Mouse (Mus musculus) hindbrain, embryonic 16.5 days (tissue): Measurements from ENCODE around the gene Muc1. TPM values are rescaled to one million over a fixed set of nuclear protein-coding genes. Genes with fewer than 3 reads are reported as not detected.

Source experiments
- ATAC-seq: fragments of 200-750 bp; cut with Nextera tagmentation; 2 replicates; pipeline ENCODE4 v1.8.0; 2017; ENCODE audit warnings: moderate TSS enrichment, moderate library complexity
- H3K27ac ChIP-seq: fragments of 300-500 bp; sonication (generic); 2 replicates; pipeline ENCODE4 v1.5.1; 2014; ENCODE audit warnings: low read depth, mild to moderate bottlenecking, control low read depth, low read length, moderate library complexity
- H3K27me3 ChIP-seq: fragments of 300-500 bp; sonication (generic); replicated peaks from 2 replicates; pipeline ENCODE4 v1.6.1; 2014; ENCODE audit warnings: low read length; ENCODE audit not compliant: control insufficient read depth, insufficient read depth
- H3K36me3 ChIP-seq: fragments of 300-500 bp; sonication (generic); 2 replicates; pipeline ENCODE4 v1.6.1; 2014; ENCODE audit warnings: mild to moderate bottlenecking, low read length, moderate library complexity, mixed read lengths; ENCODE audit not compliant: control insufficient read depth, insufficient read depth
- H3K4me1 ChIP-seq: fragments of 300-500 bp; sonication (generic); 2 replicates; pipeline ENCODE4 v1.6.1; 2014; ENCODE audit warnings: low read depth, low read length; ENCODE audit not compliant: control insufficient read depth, insufficient read depth
- H3K4me2 ChIP-seq: fragments of 300-500 bp; sonication (generic); 2 replicates; pipeline ENCODE4 v1.6.1; 2014; ENCODE audit warnings: mild to moderate bottlenecking, low read length, control low read depth, moderate library complexity
- H3K4me3 ChIP-seq: fragments of 300-500 bp; sonication (generic); 2 replicates; pipeline ENCODE4 v1.5.1; 2014; ENCODE audit warnings: mild to moderate bottlenecking, low read length, control low read depth, moderate library complexity
- H3K9ac ChIP-seq: fragments of 300-500 bp; sonication (generic); 2 replicates; pipeline ENCODE4 v1.6.1; 2014; ENCODE audit warnings: low read depth, mild to moderate bottlenecking, control low read depth, low read length, moderate library complexity
- H3K9me3 ChIP-seq: fragments of 300-500 bp; sonication (generic); 2 replicates; pipeline ENCODE4 v1.6.1; 2014; ENCODE audit warnings: mild to moderate bottlenecking, low read length, moderate library complexity; ENCODE audit not compliant: control insufficient read depth
- WGBS: fragments of 180-500 bp; shearing (Covaris S2); extraction: QIAGEN DNeasy Blood & Tissue Kit; methylation state at CpG from one replicate; pipeline ENCODE4 v1.1.7; 2014; 5-methylcytosine and 5-hydroxymethylcytosine counted together
- polyA plus RNA-seq: library from polyadenylated mRNA; unstranded; fragments of >200 nt; fragmentation: Nextera tagmentation; extraction: Ambion mirVana; gene quantifications from 2 replicates; pipeline ENCODE4 v1.2.1, GENCODE M21; 2015

Gene Muc1
- polyA plus RNA-seq, 1 experiment from 2014 or later, result 0.90 TPM

- Histone ChIP-seq H3K4me2 (no peak overlapping the region), H3K9ac (no peak overlapping the region), H3K27me3 (no peaks in the 10 kb centered on the region), H3K4me1 (peaks cover 5% of the 10 kb centered on the region; the same call in 1 of the 2 replicates), H3K36me3 (peaks cover 73% of the 10 kb centered on the region), H3K9me3 (no peaks in the 10 kb centered on the region), H3K27ac (no peak overlapping the region), H3K4me3 (no peak overlapping the region)
- WGBS, result 92% methylated on average over 21 of the region's 21 CpGs
- no peak for ATAC-seq
These were observed 8.8 kb downstream of the Muc1 start for GRCm38 (mm10) chr3:89237682-89238081.

DNA sequence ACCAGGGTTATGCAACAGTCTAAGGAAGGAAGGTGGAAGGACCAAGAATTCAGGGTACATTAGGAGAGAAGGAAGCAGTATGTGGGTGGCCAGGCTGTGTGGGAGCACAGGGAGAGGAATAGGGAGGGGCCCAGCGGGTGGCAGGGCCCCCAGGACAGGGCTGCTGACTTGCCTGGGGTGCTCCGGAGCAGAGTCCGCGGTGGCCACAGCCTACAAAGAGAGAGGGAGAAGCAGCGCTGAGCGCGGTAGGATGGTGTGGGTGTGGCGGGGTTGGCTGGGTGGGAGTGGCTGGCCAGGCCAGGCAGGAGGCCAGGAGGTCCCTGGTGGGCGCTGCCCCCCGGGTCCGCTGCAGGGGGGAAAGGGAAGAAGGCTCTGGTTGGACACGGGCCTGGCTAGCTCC lies 9.6 kb downstream of the Muc1 start:
- Histone ChIP-seq H3K4me3 (no peak overlapping the region), H3K9me3 (no peaks in the 10 kb centered on the region), H3K4me1 (peaks cover 8% of the 10 kb centered on the region), H3K36me3 (peaks cover 68% of the 10 kb centered on the region), H3K27me3 (no peaks in the 10 kb centered on the region), H3K27ac (no peak overlapping the region), H3K4me2 (no peak overlapping the region), H3K9ac (no peak overlapping the region)
- WGBS, result 74% methylated on average over 8 of the region's 12 CpGs
- ATAC-seq, result no peak

DNA sequence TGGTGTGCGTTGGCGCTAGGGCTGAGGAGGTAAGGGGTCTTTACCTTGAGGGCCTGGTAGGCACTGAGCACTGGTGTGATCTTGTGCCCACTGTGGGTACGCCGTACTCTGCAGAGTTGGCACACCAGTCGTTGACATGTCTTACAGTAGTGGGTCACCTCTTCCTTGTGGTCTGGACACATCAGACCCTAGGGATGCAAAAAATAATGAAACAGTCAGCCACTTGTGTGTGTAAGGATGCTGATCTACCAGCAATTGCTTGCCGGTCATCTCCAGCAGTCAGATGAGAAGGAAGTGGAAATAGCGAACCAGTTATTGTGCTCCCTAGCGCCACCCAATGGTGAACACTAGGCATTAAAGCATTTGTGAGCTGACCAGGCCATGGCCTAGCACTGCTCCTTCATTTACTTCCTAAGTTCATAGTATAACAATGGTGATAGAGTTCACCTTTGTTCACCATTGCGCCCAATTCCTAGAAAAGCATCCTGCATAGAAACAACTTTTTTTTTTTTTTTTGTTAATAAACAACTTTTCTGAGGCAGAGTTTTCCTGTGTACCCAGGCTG lies 13.6 kb downstream of the Muc1 start:
- Histone ChIP-seq H3K4me2 (no peak overlapping the region), H3K9ac (no peak overlapping the region), H3K4me3 (no peak overlapping the region), H3K4me1 (peaks cover 26% of the 10 kb centered on the region), H3K36me3 (peaks cover 41% of the 10 kb centered on the region), H3K27ac (no peak overlapping the region), H3K27me3 (no peaks in the 10 kb centered on the region), H3K9me3 (no peaks in the 10 kb centered on the region)
- 66% methylated on average over 9 of the region's 9 CpGs for WGBS
- ATAC-seq, result no peak

DNA sequence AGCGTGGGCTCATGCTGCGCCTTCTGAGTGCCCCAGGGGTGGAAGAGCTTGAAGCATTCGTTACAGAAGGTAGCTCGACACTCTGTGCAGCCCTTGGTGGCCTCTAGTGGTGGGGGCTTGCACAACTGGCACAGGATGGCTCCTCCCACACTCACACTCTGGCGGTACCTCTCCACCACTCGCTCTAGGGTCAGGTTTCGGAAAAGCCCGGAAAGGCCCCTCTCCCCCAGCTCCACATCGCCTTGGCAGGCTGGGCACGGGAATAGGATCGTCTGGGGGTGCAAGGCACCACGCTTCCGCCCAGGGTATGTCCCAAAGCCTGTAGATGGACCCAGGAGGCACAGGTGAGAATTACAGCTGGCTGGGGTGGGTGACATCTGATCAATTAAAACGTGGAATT lies 14.8 kb downstream of the Muc1 start:
- H3K36me3 ChIP-seq, result peaks cover 29% of the 10 kb centered on the region
- H3K9ac ChIP-seq, result peak overlapping the region; percentile 79
- H3K9me3 ChIP-seq, result no peaks in the 10 kb centered on the region
- ATAC-seq, result no peak
- 11% methylated on average over 14 of the region's 14 CpGs for WGBS
- H3K4me2 ChIP-seq, result peak overlapping the region; percentile 92
- H3K4me1 ChIP-seq, result peaks cover 29% of the 10 kb centered on the region
- no peaks in the 10 kb centered on the region for H3K27me3 ChIP-seq
- peak overlapping the region; percentile 74 for H3K4me3 ChIP-seq
- no peak overlapping the region for H3K27ac ChIP-seq

DNA sequence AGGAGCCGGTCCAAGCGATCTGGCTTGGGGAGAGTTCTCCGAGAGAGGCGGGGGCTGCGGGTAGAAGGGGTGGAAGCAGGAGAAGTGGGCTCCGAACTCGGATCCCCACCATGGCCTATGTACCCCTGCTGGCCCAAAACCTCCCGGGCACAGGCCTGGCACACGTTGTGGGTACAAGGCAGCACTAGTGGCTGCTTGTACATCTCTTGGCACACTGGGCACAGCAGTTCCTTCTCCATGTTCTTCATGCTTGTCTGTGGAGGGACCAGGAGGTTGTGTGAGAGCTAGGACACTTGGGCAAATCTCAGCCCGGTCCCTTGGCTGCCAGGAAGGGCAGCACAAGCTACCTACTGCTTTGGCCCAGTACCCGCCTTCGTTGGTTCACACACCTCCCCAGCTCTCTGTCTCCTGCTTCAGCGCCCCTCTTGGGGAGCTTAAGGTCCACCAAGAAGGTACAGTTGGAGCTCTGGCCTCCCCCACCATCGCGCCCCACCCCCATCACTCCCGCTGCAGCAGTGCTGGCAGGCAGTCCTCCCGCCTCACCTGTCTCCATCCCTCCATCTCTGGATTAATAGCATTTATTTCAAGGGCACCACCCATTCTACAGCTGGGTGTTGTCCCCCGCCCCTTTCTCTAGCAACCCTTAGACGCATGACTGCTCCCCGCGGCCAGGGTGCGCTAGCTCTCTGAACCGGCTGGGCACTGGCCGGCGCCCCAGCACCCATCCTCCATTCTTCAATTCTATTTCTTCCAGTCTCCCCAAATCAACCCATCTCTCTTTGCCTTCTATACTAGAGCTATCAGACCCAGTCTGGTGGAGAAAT lies 15.5 kb downstream of the Muc1 start:
- peak overlapping the region; percentile 92 for H3K4me2 ChIP-seq
- ATAC-seq, result peak; percentile 46
- H3K4me3 ChIP-seq, result peak overlapping the region; percentile 74
- H3K36me3 ChIP-seq, result peaks cover 22% of the 10 kb centered on the region
- H3K9ac ChIP-seq, result peak overlapping the region; percentile 79
- H3K27me3 ChIP-seq, result no peaks in the 10 kb centered on the region
- H3K27ac ChIP-seq, result peak overlapping the region; percentile 95
- H3K4me1 ChIP-seq, result peaks cover 29% of the 10 kb centered on the region
- WGBS, result 8% methylated on average over 25 of the region's 25 CpGs
- H3K9me3 ChIP-seq, result no peaks in the 10 kb centered on the region

- WGBS, result 1% methylated on average over 21 of the region's 26 CpGs
- Histone ChIP-seq H3K27ac (peak overlapping the region; percentile 95), H3K4me3 (peak overlapping the region; percentile 74), H3K4me1 (peaks cover 29% of the 10 kb centered on the region), H3K9me3 (no peaks in the 10 kb centered on the region), H3K4me2 (peak overlapping the region; percentile 92), H3K27me3 (no peaks in the 10 kb centered on the region), H3K9ac (peak overlapping the region; percentile 79), H3K36me3 (peaks cover 17% of the 10 kb centered on the region)
- peak; percentile 62 for ATAC-seq
These were observed 16.3 kb downstream of the Muc1 start for GRCm38 (mm10) chr3:89244982-89245687.

DNA sequence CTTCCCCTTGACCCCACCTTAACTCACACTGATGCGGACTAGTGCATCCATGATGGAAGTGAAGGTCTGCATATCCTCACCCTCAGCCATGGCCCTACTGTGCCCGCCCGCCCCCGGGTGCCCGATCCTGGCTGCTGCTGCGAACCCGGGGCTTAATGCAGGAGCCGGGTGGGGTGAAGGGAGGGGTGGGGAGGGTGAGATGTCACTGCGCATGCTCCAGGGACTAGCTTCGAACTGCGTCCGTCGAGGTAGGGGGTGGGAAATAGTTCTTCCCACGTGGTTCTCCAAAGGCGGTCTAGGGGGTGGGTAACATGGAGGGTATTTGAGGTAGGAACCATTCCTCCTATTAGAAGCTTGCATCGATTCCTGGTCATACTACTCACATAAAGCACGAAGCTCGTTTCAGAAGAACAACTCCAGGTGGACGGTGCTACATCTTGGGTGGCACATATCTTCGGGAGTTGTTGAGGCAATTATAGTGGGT lies 16.9 kb downstream of the Muc1 start, which contains the start of gene Krtcap2:
Gene Krtcap2, plus strand, starts transcription at position 279 of the 484 bp plus-strand sequence.
- no peaks in the 10 kb centered on the region for H3K9me3 ChIP-seq
- peak within 1 kb of the TSS; percentile 95 for H3K27ac ChIP-seq
- peak within 1 kb of the TSS; percentile 79 for H3K9ac ChIP-seq
- ATAC-seq, result peak; percentile 71
- peak within 1 kb of the TSS; percentile 92 for H3K4me2 ChIP-seq
- H3K4me3 ChIP-seq, result peak within 1 kb of the TSS; percentile 74
- H3K27me3 ChIP-seq, result no peaks in the 10 kb centered on the region
- peaks cover 31% of the 10 kb centered on the region for H3K4me1 ChIP-seq
- peaks cover 14% of the 10 kb centered on the region for H3K36me3 ChIP-seq
- 3% methylated on average over 20 of the region's 20 CpGs for WGBS

GRCm38 (mm10) chr3:89246261-89247100 lies 17.6 kb downstream of the Muc1 start, which contains the start of gene Trim46:
Trim46 (minus strand) TSS chr3:89246309.
- H3K27me3 ChIP-seq, result no peaks in the 10 kb centered on the region
- 0% methylated on average over 40 of the region's 42 CpGs for WGBS
- no peaks in the 10 kb centered on the region for H3K9me3 ChIP-seq
- H3K36me3 ChIP-seq, result peaks cover 10% of the 10 kb centered on the region
- ATAC-seq, result peak; percentile 70
- peak within 1 kb of the TSS; percentile 79 for H3K9ac ChIP-seq
- H3K27ac ChIP-seq, result peak within 1 kb of the TSS; percentile 95
- H3K4me2 ChIP-seq, result peak within 1 kb of the TSS; percentile 92
- peak within 1 kb of the TSS; percentile 74 for H3K4me3 ChIP-seq
- peaks cover 35% of the 10 kb centered on the region for H3K4me1 ChIP-seq
